Mouse (Mus musculus) heart, adult 2 months (tissue): ENCODE results near the gene Ston1.

Source experiments
- CTCF ChIP-seq: fragments of 200-600 bp; IDR thresholded peaks from 2 replicates; pipeline ENCODE4 v1.8.1; 2022; ENCODE audit warnings: antibody characterized with exemption, mild to moderate bottlenecking, moderate library complexity
- POLR2A ChIP-seq: fragments of 200-500 bp; IDR thresholded peaks from 2 replicates; pipeline ENCODE4 v1.6.1; 2011; ENCODE audit warnings: mild to moderate bottlenecking, low read depth, low read length, control low read depth; ENCODE audit not compliant: insufficient read depth

DNA sequence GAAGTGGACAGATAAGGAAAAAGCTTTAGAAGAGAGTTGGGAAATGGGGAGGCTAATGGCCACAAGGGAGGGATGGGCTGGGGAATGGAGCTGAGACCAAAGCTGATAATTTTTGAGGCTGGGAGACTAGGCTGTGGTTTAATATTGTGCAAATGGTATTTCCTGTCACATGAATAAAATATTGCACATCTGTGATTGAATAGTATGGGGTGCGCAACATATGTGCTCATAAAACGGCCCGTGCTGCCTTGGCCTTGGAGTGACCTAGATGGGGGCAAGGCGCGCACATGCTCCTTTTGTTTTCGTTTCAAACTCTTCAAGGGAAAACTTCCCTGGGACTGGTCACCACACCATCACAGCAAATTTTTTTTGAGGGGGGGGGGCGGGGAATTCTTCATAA lies 28.4 kb downstream of the Ston1 start:
- TF ChIP-seq CTCF = no peak
- TF ChIP-seq POLR2A = no peak
